Mouse (Mus musculus) CD8-positive naive resting alpha-beta T cell, adult 2 months (primary cell): ENCODE measurements around the gene Efr3b.
"Not testable (repeated sequence)": the region's sequence is repeated elsewhere in the genome, so short reads cannot be mapped to it uniquely, and the experiment has no call there.

ENCODE experiments used
- DNase-seq, 2 experiments: peaks; one replicate each; pipeline ENCODE4 v3.0.0; 2022; ENCODE audit warnings: low read depth in 2 of 2, low spot score in 2 of 2

Gene Efr3b

GRCm38 (mm10) chr12:3982257-3982656 is 56.5 kb downstream of the Efr3b start:
- no peak for DNase-seq

DNA sequence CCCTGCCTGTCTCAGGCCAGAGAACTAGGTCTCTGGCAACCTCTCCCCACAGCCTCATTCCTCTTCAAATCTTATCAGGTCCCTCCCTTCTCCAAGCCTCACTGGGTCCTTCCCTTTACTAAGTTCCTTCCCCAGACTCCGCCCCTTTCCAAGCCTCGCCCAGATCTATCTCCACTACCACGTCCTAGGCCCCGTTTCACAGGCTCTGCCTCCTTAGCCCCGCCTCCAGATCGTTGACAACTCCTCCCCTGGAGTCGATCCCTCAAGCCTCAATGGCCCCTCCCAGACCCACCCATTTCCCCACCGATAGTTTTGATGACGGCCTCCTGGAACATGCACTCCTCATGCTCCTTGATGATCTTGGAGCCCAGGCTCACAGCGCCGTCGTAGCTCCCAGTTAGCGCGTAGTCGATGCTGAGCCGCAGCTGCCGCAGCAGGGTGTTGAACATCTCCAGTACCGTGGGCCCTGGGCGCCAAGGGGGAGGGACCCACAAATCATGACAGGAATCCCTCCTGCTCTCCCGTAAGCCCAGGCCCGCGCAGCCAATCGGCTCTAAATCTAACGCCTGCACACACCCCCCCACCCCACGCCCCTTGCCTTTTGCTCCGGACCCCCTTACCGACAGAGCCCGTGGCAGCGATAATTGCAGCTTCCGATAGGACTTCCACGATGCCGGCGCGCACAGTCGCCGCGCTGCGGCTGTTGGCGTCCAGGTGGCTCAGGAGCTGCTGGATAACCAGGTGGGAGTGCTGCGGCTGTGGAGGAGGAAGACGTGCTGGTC is 57.2 kb downstream of the Efr3b start:
- DNase-seq, result peak; percentile 24 to 47

GRCm38 (mm10) chr12:3980991-3981349 is 57.7 kb downstream of the Efr3b start:
- DNase-seq, result no peak

- DNase-seq, result not testable (repeated sequence)
Measured at GRCm38 (mm10) chr12:3973169-3973568, 65.5 kb downstream of the Efr3b start.

DNA sequence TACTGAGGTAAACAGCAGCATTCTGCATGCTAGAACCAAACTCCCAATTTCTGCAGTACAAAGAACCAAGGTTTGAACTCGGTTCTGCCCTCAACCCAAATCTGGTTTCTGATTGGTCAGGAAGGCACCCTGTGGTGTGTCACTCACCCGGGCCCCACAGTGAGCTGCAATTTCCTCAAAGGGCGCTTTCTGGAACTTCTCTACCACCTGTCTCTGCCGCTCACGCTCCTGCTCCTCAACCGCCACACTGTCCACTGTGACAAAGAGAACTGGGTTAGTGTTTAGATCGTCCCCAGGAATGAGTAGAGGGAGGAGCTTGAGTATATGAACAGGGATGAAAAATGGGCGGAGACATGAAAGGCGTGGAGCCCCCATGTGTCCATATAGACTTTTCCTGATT is 70.3 kb downstream of the Efr3b start:
- no peak for DNase-seq

DNA sequence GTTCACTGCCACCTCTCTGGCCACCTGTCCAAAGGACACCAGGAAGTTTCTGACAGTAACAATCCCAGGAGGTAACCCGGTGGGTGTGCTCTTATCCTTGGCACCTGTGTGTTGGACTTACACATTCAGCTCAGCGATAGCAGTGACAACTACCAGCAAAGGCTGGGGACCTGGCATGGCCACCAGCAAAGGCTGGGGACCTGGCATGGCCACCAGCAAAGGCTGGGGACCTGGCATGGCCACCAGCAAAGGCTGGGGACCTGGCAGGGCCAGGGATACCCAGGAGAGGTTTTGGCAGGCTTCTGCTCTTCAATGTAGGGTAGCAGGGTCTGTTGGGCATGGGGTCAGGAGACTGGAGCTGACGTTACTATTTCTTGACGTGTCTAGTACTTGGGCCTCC is 71.5 kb downstream of the Efr3b start:
- no peak for DNase-seq

GRCm38 (mm10) chr12:3960553-3960952 is 78.2 kb downstream of the Efr3b start:
- no peak for DNase-seq

GRCm38 (mm10) chr12:3959791-3960543 is 78.7 kb downstream of the Efr3b start:
- peak; percentile 63 to 69 for DNase-seq

DNA sequence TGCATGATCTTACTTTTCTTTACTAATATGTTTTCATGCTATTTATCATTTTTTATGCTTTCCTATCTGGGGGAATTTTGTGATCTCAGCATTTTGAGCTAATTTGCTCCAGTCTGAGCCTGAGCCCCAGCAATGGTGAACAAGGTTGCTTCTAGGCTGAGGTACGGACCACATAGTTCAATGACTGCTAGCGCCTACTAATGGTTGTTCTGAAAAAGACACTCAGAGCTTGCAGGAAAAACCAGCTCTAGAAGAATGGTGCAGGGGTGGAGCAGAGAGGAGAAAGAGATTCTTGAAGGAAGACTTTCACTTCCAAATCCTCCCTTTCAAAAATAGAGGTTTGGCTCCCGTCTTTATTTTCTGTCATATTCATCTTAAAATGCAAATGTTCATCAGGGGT is 82.4 kb downstream of the Efr3b start:
- no peak for DNase-seq

DNA sequence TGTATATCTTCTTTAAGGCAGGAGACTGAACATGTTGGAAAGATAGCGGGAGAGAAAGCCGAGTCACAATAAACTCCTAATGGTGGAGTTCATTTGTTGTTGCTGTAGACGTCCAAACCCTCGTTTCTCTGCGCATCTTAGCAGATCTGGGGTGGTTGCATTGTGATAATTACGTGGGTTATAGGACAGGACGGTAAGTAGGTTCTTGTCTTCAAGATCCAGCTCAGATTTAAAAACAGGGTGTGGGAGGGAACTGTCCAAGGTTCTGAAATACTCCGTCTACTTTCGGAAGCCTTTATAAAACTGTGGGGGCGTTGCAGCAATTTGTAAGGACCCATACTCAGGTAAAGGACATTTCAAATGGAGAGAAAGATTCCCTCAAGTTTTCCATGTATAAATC is 83.3 kb downstream of the Efr3b start:
- peak in 1 of 2 experiments; percentile 12 for DNase-seq

DNA sequence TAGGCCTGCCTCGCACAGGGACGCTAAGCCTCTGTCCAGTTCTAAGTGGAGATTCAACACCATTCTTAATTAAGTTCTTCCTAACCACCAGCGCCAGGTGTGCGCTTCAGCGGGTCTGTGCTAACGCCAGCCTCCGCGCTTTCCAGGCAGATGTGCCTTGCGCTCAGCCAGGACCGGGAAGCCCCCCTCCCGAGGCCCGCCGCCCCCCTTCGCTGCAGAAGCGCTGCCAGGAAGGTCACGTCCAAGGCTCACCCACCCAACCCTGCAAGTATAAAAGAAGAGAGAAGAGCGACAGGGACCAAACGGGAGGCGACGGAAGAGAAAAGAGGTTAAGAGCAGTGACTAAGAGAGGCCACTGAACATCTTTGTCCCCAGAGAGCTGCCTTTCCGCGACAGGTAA is 84.1 kb downstream of the Efr3b start, which contains the start of gene Pomc:
Gene Pomc (plus strand): TSS at position 301 of the 400 bp plus-strand sequence.
- DNase-seq, result no peak

DNA sequence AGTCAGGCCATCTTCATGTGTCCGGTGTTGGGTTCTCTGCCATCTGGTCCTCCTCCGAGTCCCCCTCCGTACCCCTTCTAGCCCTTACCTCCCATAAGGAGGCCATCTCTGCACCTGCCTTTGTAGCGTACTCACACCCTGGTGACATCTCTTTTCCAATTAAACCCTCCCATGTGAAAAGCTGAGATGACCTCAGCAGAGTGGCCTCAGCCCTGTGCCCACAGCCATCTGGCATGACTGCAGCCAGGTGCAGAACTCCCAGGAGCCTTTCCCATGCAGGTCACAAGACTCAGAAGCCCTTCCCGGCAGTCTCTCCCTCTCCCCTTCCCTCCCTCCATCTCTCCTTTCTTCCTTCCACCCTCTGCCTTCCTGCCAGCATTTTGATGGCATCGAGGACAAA is 91.2 kb downstream of the Efr3b start:
- DNase-seq, result no peak

DNA sequence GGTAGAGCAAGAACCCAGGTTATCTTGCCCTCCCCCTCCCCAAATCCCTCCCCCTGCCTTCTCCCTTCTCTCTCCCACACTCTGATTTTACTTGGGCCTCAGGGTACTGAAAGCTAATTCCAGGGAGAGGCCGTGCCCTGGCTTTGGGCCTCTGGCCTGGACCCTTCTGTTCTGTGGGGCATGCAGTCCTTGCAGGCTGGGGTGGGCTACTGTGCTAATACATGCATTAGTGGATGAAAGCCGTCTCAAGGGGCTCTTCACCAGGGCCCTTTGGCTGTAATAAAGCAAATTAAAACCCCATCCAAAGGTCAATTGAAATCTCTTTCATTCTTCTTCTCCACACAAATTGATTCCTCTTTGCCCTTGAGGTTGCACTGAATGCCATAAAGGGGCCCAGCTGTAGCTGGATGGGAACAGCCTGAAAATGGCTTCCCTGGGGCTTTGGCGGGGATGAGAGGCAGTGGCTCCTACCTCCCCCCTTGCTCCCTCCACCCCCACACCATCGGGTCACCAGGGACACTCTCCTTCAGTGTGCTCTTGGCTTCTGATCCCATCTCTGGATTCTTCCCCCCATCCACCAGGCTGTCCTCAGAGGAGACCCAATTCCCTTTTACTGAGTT is 94.2 kb downstream of the Efr3b start:
- DNase-seq, result no peak

GRCm38 (mm10) chr12:3942026-3942425 is 96.7 kb downstream of the Efr3b start:
- no peak for DNase-seq

GRCm38 (mm10) chr12:3930090-3930865 is 108.4 kb downstream of the Efr3b start:
- not testable (repeated sequence) for DNase-seq

- no peak for DNase-seq
Measured at GRCm38 (mm10) chr12:3928841-3929240, 109.9 kb downstream of the Efr3b start.

DNA sequence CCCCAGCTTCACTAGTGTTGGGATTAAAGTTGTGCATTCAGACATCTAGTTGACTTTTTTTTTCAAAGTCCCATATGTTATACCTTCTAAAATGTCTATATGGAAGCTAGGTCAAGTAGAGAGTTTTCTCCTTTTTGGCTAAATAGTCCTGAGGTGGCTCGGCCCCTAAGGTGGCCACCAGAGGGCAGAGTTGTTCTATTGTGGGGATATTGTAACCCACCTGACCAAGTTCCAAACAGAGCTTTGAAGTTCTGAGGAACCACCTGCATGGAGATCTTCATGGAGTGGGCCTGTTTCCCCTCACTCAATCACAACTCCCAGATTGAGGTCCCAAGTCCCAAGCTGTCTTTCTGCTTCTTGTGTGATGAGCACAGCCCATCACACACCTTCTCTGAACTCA is 112.6 kb downstream of the Efr3b start:
- peak; percentile 42 to 58 for DNase-seq

DNA sequence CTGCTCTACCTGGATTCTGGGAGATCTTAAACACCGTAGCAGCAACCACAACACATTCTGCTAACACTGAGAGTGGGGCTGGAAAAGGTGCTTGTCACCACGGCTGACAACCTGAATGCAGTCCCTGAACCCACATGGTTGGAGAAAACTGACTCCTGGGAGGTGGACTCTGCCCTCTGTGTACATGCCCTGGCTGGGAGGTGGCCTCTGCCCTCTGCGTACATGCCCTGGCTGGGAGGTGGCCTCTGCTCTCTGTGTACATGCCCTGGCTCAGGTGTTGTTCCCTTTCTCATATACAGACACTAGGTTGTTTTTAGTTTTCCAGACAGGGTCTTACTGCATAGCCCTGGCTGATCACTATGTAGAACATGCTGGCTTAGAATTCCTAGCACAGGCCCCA is 119.3 kb downstream of the Efr3b start:
- no peak for DNase-seq

DNA sequence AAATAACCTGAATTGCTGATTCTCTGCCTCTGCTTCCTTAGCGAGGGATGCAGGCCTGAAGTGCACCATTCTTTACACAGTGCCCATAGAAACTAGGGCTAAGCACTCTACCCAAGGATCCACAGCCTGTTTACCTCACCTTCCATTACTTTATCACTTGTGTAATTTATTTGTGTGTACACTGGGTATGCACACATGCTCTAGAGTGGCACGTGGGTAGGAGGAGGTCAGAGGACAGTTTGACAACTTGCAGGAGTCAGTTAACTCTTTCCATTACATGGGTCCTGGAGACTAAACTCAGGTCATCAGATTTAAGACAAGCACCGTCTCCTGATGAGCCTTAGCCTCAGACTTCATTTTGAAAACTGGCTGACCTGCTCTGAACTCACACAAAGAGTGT is 120.1 kb downstream of the Efr3b start:
- no peak for DNase-seq

- DNase-seq, result no peak
Measured at GRCm38 (mm10) chr12:3917668-3918341, 120.9 kb downstream of the Efr3b start.

- no peak for DNase-seq
Measured at GRCm38 (mm10) chr12:3915852-3916251, 122.9 kb downstream of the Efr3b start.
